Mouse (Mus musculus): ENCODE measurements at regions not wholly inside any gene's neighbourhood (a gene's known extent, or its start where the extent isn't known, plus 50 kb on each side); places are given as distances from the start of the nearest gene placed in this dataset.

DNA sequence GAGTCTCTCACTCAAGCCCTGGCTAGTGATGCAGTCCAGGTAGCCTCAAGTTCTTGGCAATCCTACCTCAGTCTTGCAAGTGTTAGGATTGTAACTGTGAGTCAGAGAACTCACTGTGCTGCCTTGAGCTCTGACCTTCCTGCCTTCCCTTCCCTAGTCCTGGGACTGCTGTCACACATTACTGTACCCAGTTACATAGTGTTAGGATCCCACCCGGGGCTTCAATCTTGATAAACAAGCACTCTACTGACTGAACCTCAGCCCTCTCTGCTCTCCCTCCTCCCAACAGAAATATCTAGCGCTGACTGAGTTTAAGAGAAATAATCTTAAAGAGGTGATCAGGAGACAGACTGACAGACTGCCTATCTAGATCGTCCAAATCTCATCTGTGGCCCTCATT lies 143.8 kb upstream of the Noct start:
- H3K9ac ChIP-seq (ENCODE audit: insufficient read depth, low read depth, low read length, poor library complexity, severe bottlenecking) = no peak overlapping the region
- DNase-seq (ENCODE audit: low read depth, low spot score) = no peak
- TF ChIP-seq ZNF384 (IDR thresholded peaks at IDR 0.05; ENCODE audit: low read depth, low read length) = no peak
- TF ChIP-seq ZC3H11A (IDR thresholded peaks at IDR 0.05; ENCODE audit: borderline replicate concordance, low read depth, low read length) = no peak
- no peak for TF ChIP-seq HCFC1 (IDR thresholded peaks at IDR 0.05; ENCODE audit: borderline replicate concordance, insufficient read depth, low read length)
- no peak for TF ChIP-seq CHD2 (IDR thresholded peaks at IDR 0.05; ENCODE audit: low read depth, low read length)
- no peak overlapping the region for H3K4me3 ChIP-seq (ENCODE audit: insufficient read depth in 1 of 2, low read depth in 1 of 2, low read length in 2 of 2, poor library complexity in 1 of 2, severe bottlenecking in 1 of 2)
- no peak overlapping the region for H3K27ac ChIP-seq (ENCODE audit: insufficient read depth, low read depth, low read length, poor library complexity, severe bottlenecking)
- in situ Hi-C loops (cut with MboI; ENCODE audit: low sequenced_read_pairs in 2 of 2, unreplicated experiment in 2 of 2) = no loop called here
- no peaks in the 10 kb centered on the region for H3K9me3 ChIP-seq (ENCODE audit: control insufficient read depth, insufficient read depth, low read depth, low read length)
- H3K36me3 ChIP-seq (ENCODE audit: control insufficient read depth, insufficient read depth, low read length, poor library complexity, severe bottlenecking) = no peaks in the 10 kb centered on the region
- H3K4me1 ChIP-seq (ENCODE audit: control insufficient read depth in 2 of 2, insufficient read depth in 2 of 2, low read length in 2 of 2, poor library complexity in 1 of 2) = no peaks in the 10 kb centered on the region

DNA sequence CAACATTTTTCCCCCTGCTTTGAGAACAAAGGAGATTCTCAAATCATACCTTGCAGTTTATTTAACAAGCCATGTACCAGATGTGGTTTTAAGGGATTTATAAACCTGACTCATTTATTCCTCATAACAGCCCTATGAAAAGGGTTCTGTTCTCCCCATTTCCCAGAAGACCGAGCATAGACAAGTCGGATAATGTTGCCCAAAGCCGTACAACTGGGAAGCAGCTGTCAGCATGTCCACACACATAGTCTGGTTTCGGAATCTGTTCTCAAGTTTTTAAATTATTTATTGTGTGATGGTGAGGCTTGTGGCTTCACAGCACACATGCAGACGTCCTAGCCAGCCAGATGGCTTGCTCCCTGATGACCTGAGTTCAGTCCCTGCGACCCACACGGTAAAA lies 143.4 kb upstream of the Noct start:
- TF ChIP-seq MAFK (IDR thresholded peaks at IDR 0.05; ENCODE audit: insufficient read depth, low read depth, low read length) = no peak
- no peak for TF ChIP-seq ZC3H11A (IDR thresholded peaks at IDR 0.05; ENCODE audit: borderline replicate concordance, low read depth, low read length)
- TF ChIP-seq ZNF384 (IDR thresholded peaks at IDR 0.05; ENCODE audit: low read depth, low read length) = no peak
- TF ChIP-seq HCFC1 (IDR thresholded peaks at IDR 0.05; ENCODE audit: borderline replicate concordance, insufficient read depth, low read length) = no peak
- TF ChIP-seq CHD2 (IDR thresholded peaks at IDR 0.05; ENCODE audit: low read depth, low read length) = no peak

DNA sequence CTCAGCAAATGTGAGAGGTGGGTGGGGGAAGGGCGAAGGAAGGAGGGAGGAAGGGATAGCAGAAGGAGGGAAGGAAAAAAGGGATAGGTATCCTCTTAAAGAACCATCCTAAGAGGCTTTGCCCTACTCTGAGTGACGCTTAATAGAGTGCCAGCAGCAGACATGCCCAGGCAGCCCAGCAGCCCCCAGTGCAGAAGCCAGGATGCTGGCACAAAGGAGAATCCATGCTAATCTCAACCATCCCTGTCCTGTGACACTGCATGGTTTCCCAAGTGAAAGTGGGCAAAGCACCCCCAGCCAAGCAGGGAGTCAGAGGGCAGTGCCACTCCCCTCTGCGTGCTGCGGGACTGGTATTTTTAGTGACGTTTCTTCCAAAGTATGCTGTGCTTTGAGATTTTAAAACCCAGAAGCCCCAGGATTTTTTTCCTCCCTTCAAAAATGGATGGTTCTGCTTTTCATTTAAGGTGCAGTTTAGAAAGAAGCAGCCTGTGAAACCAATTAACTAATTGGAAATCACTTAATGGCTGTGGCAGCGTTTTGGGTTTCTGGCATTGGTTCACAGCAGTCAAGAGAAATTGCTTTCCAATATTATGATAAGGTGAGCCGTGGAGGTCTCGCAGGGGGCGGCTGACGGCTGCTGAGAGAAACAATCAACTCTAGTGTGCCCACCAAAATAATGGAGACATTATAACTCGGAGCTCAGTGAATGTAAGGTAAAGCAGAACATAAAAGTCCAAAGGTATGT lies 141.2 kb upstream of the Noct start:
- no peak overlapping the region for H3K9ac ChIP-seq (ENCODE audit: insufficient read depth, low read depth, low read length, poor library complexity, severe bottlenecking)
- in situ Hi-C loops (cut with MboI; ENCODE audit: low sequenced_read_pairs in 2 of 2, unreplicated experiment in 2 of 2) = no loop called here

More for the DNA sequence above, 143.4 kb upstream of the Noct start:
- Histone ChIP-seq H3K27ac (ENCODE audit: insufficient read depth, low read depth, low read length, poor library complexity, severe bottlenecking) (no peak overlapping the region), H3K4me3 (ENCODE audit: insufficient read depth in 1 of 2, low read depth in 1 of 2, low read length in 2 of 2, poor library complexity in 1 of 2, severe bottlenecking in 1 of 2) (no peak overlapping the region), H3K9ac (ENCODE audit: insufficient read depth, low read depth, low read length, poor library complexity, severe bottlenecking) (no peak overlapping the region), H3K36me3 (ENCODE audit: control insufficient read depth, insufficient read depth, low read length, poor library complexity, severe bottlenecking) (no peaks in the 10 kb centered on the region), H3K9me3 (ENCODE audit: control insufficient read depth, insufficient read depth, low read depth, low read length) (no peaks in the 10 kb centered on the region), H3K4me1 (ENCODE audit: control insufficient read depth in 2 of 2, insufficient read depth in 2 of 2, low read length in 2 of 2, poor library complexity in 1 of 2) (peaks cover 0 to 1% of the 10 kb centered on the region in 2 experiments; a peak in 1 of 4 replicates)
- in situ Hi-C loops (cut with MboI; ENCODE audit: low sequenced_read_pairs in 2 of 2, unreplicated experiment in 2 of 2) = no loop called here
- DNase-seq (ENCODE audit: low read depth, low spot score) = no peak

DNA sequence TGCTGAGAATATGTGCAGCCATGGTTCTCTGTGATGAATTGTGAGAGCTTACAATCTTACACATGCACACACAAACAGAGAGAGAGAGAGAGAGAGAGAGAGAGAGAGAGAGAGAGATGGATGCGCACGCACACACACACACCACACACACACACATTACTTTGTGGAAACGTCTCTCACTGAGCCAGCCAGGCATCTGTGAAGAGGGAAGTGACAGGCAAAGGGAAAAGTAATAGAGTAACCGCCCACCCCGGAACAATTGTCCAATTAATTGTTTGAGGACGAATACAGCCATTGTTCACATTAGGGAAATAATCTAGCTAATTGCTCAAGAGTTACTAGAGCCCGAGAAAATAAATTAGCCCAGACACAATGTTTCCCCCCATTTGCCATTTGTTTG lies 140.7 kb upstream of the Noct start:
- DNase-seq (ENCODE audit: low read depth, low spot score) = no peak
- Histone ChIP-seq H3K4me1 (ENCODE audit: control insufficient read depth in 2 of 2, insufficient read depth in 2 of 2, low read length in 2 of 2, poor library complexity in 1 of 2) (peaks cover 0 to 6% of the 10 kb centered on the region in 2 experiments; a peak in 2 of 4 replicates), H3K27ac (ENCODE audit: insufficient read depth, low read depth, low read length, poor library complexity, severe bottlenecking) (no peak overlapping the region), H3K9me3 (ENCODE audit: control insufficient read depth, insufficient read depth, low read depth, low read length) (no peaks in the 10 kb centered on the region), H3K9ac (ENCODE audit: insufficient read depth, low read depth, low read length, poor library complexity, severe bottlenecking) (no peak overlapping the region), H3K36me3 (ENCODE audit: control insufficient read depth, insufficient read depth, low read length, poor library complexity, severe bottlenecking) (no peaks in the 10 kb centered on the region), H3K4me3 (ENCODE audit: insufficient read depth in 1 of 2, low read depth in 1 of 2, low read length in 2 of 2, poor library complexity in 1 of 2, severe bottlenecking in 1 of 2) (no peak overlapping the region)
- in situ Hi-C loops (cut with MboI; ENCODE audit: low sequenced_read_pairs in 2 of 2, unreplicated experiment in 2 of 2) = no loop called here
- TF ChIP-seq ZC3H11A (IDR thresholded peaks at IDR 0.05; ENCODE audit: borderline replicate concordance, low read depth, low read length) = no peak
- no peak for TF ChIP-seq ZNF384 (IDR thresholded peaks at IDR 0.05; ENCODE audit: low read depth, low read length)
- no peak for TF ChIP-seq HCFC1 (IDR thresholded peaks at IDR 0.05; ENCODE audit: borderline replicate concordance, insufficient read depth, low read length)
- no peak for TF ChIP-seq MAFK (IDR thresholded peaks at IDR 0.05; ENCODE audit: insufficient read depth, low read depth, low read length)
- TF ChIP-seq CHD2 (IDR thresholded peaks at IDR 0.05; ENCODE audit: low read depth, low read length) = no peak

More for the DNA sequence above, 141.2 kb upstream of the Noct start:
- DNase-seq (ENCODE audit: low read depth, low spot score) = no peak
- TF ChIP-seq MAFK (IDR thresholded peaks at IDR 0.05; ENCODE audit: insufficient read depth, low read depth, low read length) (no peak), HCFC1 (IDR thresholded peaks at IDR 0.05; ENCODE audit: borderline replicate concordance, insufficient read depth, low read length) (no peak), CHD2 (IDR thresholded peaks at IDR 0.05; ENCODE audit: low read depth, low read length) (no peak), ZC3H11A (IDR thresholded peaks at IDR 0.05; ENCODE audit: borderline replicate concordance, low read depth, low read length) (no peak), ZNF384 (IDR thresholded peaks at IDR 0.05; ENCODE audit: low read depth, low read length) (no peak)
- H3K4me3 ChIP-seq (ENCODE audit: insufficient read depth in 1 of 2, low read depth in 1 of 2, low read length in 2 of 2, poor library complexity in 1 of 2, severe bottlenecking in 1 of 2) = no peak overlapping the region
- H3K36me3 ChIP-seq (ENCODE audit: control insufficient read depth, insufficient read depth, low read length, poor library complexity, severe bottlenecking) = no peaks in the 10 kb centered on the region
- peaks cover 0 to 6% of the 10 kb centered on the region in 2 experiments; a peak in 2 of 4 replicates for H3K4me1 ChIP-seq (ENCODE audit: control insufficient read depth in 2 of 2, insufficient read depth in 2 of 2, low read length in 2 of 2, poor library complexity in 1 of 2)
- H3K9me3 ChIP-seq (ENCODE audit: control insufficient read depth, insufficient read depth, low read depth, low read length) = no peaks in the 10 kb centered on the region
- H3K27ac ChIP-seq (ENCODE audit: insufficient read depth, low read depth, low read length, poor library complexity, severe bottlenecking) = no peak overlapping the region

Data from ES-E14 (cell line).